Mouse (Mus musculus): ENCODE results near the gene Ntf5.

DNA sequence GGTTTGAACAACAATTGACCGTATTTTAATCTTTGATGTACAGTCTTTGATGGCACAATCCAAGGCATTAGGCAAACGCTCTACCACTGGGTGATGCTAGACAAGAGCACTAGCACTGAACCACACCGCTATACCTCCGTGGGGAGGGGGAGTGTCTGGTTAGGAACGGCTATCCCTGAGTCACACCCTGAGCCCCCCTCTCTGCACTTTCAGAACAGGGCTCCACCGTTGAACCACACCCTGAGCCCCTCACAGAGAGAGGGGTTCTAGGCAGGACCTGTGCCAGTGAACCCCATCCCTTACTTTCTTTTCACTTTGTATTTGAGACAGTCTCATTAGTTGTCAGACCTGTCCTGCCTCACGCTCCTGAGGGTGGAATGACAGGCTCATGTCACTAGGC lies 5.1 kb upstream of the Ntf5 start:
- no peak for TF ChIP-seq CTCF (IDR thresholded peaks at IDR 0.05; ENCODE audit: borderline replicate concordance, control insufficient read depth, extremely low read depth, insufficient read depth, low read length, poor library complexity)
- TF ChIP-seq POLR2A (IDR thresholded peaks at IDR 0.05; ENCODE audit: control insufficient read depth, extremely low read depth, insufficient read depth, low read length, poor library complexity), result no peak

Measured in thymus, adult 2 months (tissue).